Comparison of ENCODE assay signal across 8 mouse cellular contexts in genomic region chr8:10405469-10405868, GRCm38 (mm10).
DNase-seq lines count a peak whose midpoint lies in the region; ATAC-seq and TF ChIP-seq lines count a peak whose summit lies in the region.

No protein-coding gene starts in this region.

- no peak overlapping the region for H3K9ac ChIP-seq in forebrain, embryonic 16.5 days (replicated peaks; ENCODE audit: low read depth, low read length)

- H3K4me1 ChIP-seq in forebrain, embryonic 16.5 days (replicated peaks; ENCODE audit: control insufficient read depth, insufficient read depth, low read length): peaks cover under 1% of the 10 kb centered on the region; the same call in 1 of the 2 replicates

- peaks cover 19% of the 10 kb centered on the region for H3K27me3 ChIP-seq in C2C12 (ENCODE audit: control insufficient read depth, insufficient read depth, insufficient read length)
- H3K27me3 ChIP-seq in forebrain, embryonic 16.5 days (replicated peaks; ENCODE audit: control insufficient read depth, insufficient read depth, low read length): no peaks in the 10 kb centered on the region

- H3K79me2 ChIP-seq in C2C12 (ENCODE audit: control insufficient read depth, insufficient read depth): no peaks in the 10 kb centered on the region

- H3K79me3 ChIP-seq in C2C12 (ENCODE audit: low read depth): no peaks in the 10 kb centered on the region

- DNase-seq in gastrocnemius, adult 2 months: peak; percentile 58
- DNase-seq in gastrocnemius, postnatal 25 days: no peak
- DNase-seq in brain, embryonic 14.5 days (ENCODE audit: low read depth): peak; percentile 80
- DNase-seq in kidney, postnatal 14 days: peak; percentile 56
- DNase-seq in thymus, postnatal 0 days (ENCODE audit: low spot score): peak; percentile 44

- intact Hi-C loops in gastrocnemius, adult 2 months (cut with DNase I): no loop called here

- H3ac ChIP-seq in C2C12 (ENCODE audit: control insufficient read depth, insufficient read length, low read depth): no peak overlapping the region

- TF ChIP-seq POLR2A in brain, embryonic 14.5 days (IDR thresholded peaks at IDR 0.05; ENCODE audit: borderline replicate concordance, extremely low read depth, insufficient read depth, insufficient read length, poor library complexity, severe bottlenecking): no peak

- H3K36me3 ChIP-seq in C2C12 (ENCODE audit: control insufficient read depth, insufficient read depth): no peaks in the 10 kb centered on the region
- no peaks in the 10 kb centered on the region for H3K36me3 ChIP-seq in forebrain, embryonic 16.5 days (ENCODE audit: control insufficient read depth, insufficient read depth)

- H3K4me2 ChIP-seq in forebrain, embryonic 16.5 days (ENCODE audit: low read length): no peak overlapping the region

- peak; percentile 70 for TF ChIP-seq CTCF in gastrocnemius, adult 2 months (IDR thresholded peaks at IDR 0.05)
- peak; percentile 66 for TF ChIP-seq CTCF in C2C12 (IDR thresholded peaks at IDR 0.05; ENCODE audit: control insufficient read depth, insufficient read depth, insufficient read length)
- peak; percentile 87 for TF ChIP-seq CTCF in brain, embryonic 14.5 days (IDR thresholded peaks at IDR 0.05; ENCODE audit: borderline replicate concordance, extremely low read depth, insufficient read depth, insufficient read length)

- H3K9me3 ChIP-seq in forebrain, embryonic 16.5 days (ENCODE audit: control insufficient read depth, low read length): no peaks in the 10 kb centered on the region

- WGBS in forebrain, embryonic 16.5 days: 43% methylated on average over 8 of the region's 8 CpGs

- peak; percentile 66 for ATAC-seq in forebrain, embryonic 16.5 days
- peak; percentile 57; the same call in 1 of the 2 replicates for ATAC-seq in megakaryocyte-erythroid progenitor cell, adult 5-6 weeks (replicated peaks; ENCODE audit: low FRiP score, low TSS enrichment, poor library complexity, severe bottlenecking)

- no peak overlapping the region for H3K4me3 ChIP-seq in gastrocnemius, adult 2 months
- no peak overlapping the region for H3K4me3 ChIP-seq in C2C12 (ENCODE audit: insufficient read depth, poor library complexity, severe bottlenecking)
- H3K4me3 ChIP-seq in forebrain, embryonic 16.5 days (replicated peaks; ENCODE audit: low read length): no peak overlapping the region

- H3K27ac ChIP-seq in gastrocnemius, adult 2 months: no peak overlapping the region
- H3K27ac ChIP-seq in forebrain, embryonic 16.5 days (ENCODE audit: low read length): no peak overlapping the region

TF ChIP-seq in C2C12, 6 proteins besides CTCF, POLR2A, EP300 and RAD21:
- TF ChIP-seq MYOG (IDR thresholded peaks at IDR 0.05; ENCODE audit: control insufficient read depth, extremely low read depth, insufficient read length): no peak
- no peak for TF ChIP-seq MAX (IDR thresholded peaks at IDR 0.05)
- TF ChIP-seq CEBPB (IDR thresholded peaks at IDR 0.05; ENCODE audit: low read depth): no peak
- TF ChIP-seq USF1 (IDR thresholded peaks at IDR 0.05; ENCODE audit: low read depth): no peak
- TF ChIP-seq FOSL1 (IDR thresholded peaks at IDR 0.05; ENCODE audit: insufficient read depth, low read length, poor library complexity, severe bottlenecking): no peak
- TF ChIP-seq MYOD1 (IDR thresholded peaks at IDR 0.05; ENCODE audit: control insufficient read depth, insufficient read length, low read depth): no peak
